Mouse (Mus musculus) ES-E14 (cell line): Measurements from ENCODE around the gene Chpf2. TPM values are rescaled to one million over a fixed set of nuclear protein-coding genes. Genes with fewer than 3 reads are reported as not detected.
A peak's percentile ranks its signal among the peaks of the same experiment; 100 is the strongest.

ENCODE experiments used
- DNase-seq: peaks from one replicate; pipeline ENCODE4 v3.0.0-alpha.2; 2013; ENCODE audit warnings: low read depth, low spot score
- H3K27ac ChIP-seq: 2 replicates; pipeline ENCODE4 v1.5.1; 2012; ENCODE audit warnings: low read depth, mild to moderate bottlenecking, low read length, moderate library complexity, mixed read lengths; ENCODE audit not compliant: poor library complexity, insufficient read depth, severe bottlenecking
- H3K36me3 ChIP-seq: 2 replicates; pipeline ENCODE4 v1.6.1; 2012; ENCODE audit warnings: mild to moderate bottlenecking, low read length, moderate library complexity, mixed read lengths; ENCODE audit not compliant: control insufficient read depth, poor library complexity, insufficient read depth, severe bottlenecking
- H3K4me1 ChIP-seq, 2 experiments: fragments of 150-350 bp in 1 of 2; sonication (generic) in 1 of 2; 2 replicates each; pipeline ENCODE4 v1.6.1; 2012; ENCODE audit warnings: low read length in 2 of 2, mild to moderate bottlenecking in 1 of 2, mixed read lengths in 1 of 2; ENCODE audit not compliant: control insufficient read depth in 2 of 2, insufficient read depth in 2 of 2, poor library complexity in 1 of 2
- H3K4me3 ChIP-seq, 2 experiments: fragments of 150-350 bp in 1 of 2; sonication (generic) in 1 of 2; 2 replicates each; pipeline ENCODE4 v1.5.1; 2012; ENCODE audit warnings: low read length in 2 of 2, low read depth in 1 of 2, mild to moderate bottlenecking in 1 of 2, mixed read lengths in 1 of 2; ENCODE audit not compliant: insufficient read depth in 1 of 2, poor library complexity in 1 of 2, severe bottlenecking in 1 of 2
- H3K9ac ChIP-seq: 2 replicates; pipeline ENCODE4 v1.6.1; 2012; ENCODE audit warnings: low read depth, mild to moderate bottlenecking, low read length, mixed read lengths; ENCODE audit not compliant: poor library complexity, insufficient read depth, severe bottlenecking
- H3K9me3 ChIP-seq: fragments of 150-350 bp; sonication (generic); 2 replicates; pipeline ENCODE4 v1.6.1; 2012; ENCODE audit warnings: low read depth, mild to moderate bottlenecking, low read length; ENCODE audit not compliant: control insufficient read depth, insufficient read depth
- CHD2 ChIP-seq: IDR thresholded peaks from 2 replicates; pipeline ENCODE4 v1.6.1; 2014; ENCODE audit warnings: mild to moderate bottlenecking, low read depth, low read length, inconsistent platforms
- HCFC1 ChIP-seq: IDR thresholded peaks from 2 replicates; pipeline ENCODE4 v1.6.1; 2012; ENCODE audit warnings: low read length, inconsistent platforms, borderline replicate concordance; ENCODE audit not compliant: insufficient read depth
- MAFK ChIP-seq: IDR thresholded peaks from 2 replicates; pipeline ENCODE4 v1.6.1; 2014; ENCODE audit warnings: mild to moderate bottlenecking, low read depth, low read length, inconsistent platforms; ENCODE audit not compliant: insufficient read depth
- ZC3H11A ChIP-seq: IDR thresholded peaks from 2 replicates; pipeline ENCODE4 v1.6.1; 2012; ENCODE audit warnings: low read depth, mild to moderate bottlenecking, inconsistent platforms, low read length, borderline replicate concordance
- ZNF384 ChIP-seq: IDR thresholded peaks from 2 replicates; pipeline ENCODE4 v1.6.1; 2012; ENCODE audit warnings: low read depth, low read length, inconsistent platforms
- in situ Hi-C, 2 experiments: fragments of 600-800 bp; cut with MboI; formaldehyde crosslinking; loops; one replicate each; pipeline ENCODE4 v1.15.1; 2025; ENCODE audit warnings: low sequenced_read_pairs in 2 of 2, inconsistent platforms in 1 of 2; ENCODE audit not compliant: unreplicated experiment in 2 of 2
- total RNA-seq: library from RNA; depleted of rRNA; stranded (reverse); fragments of 300-350 nt; gene quantifications from 2 replicates; pipeline ENCODE4 v1.2.3, GENCODE M21; 2012

Gene Chpf2
- total RNA-seq, 1 experiment: 23.7 TPM

- no peak for DNase-seq
- Histone ChIP-seq H3K4me1 (peaks cover 2 to 10% of the 10 kb centered on the region in 2 experiments; a peak in 2 of 4 replicates), H3K36me3 (peaks cover 8% of the 10 kb centered on the region; the same call in 1 of the 2 replicates), H3K9me3 (no peaks in the 10 kb centered on the region), H3K9ac (no peak overlapping the region), H3K4me3 (no peak overlapping the region), H3K27ac (no peak overlapping the region)
- in situ Hi-C loops: no loop called here
- TF ChIP-seq HCFC1: no peak
- TF ChIP-seq ZC3H11A: no peak
- TF ChIP-seq CHD2: no peak
- TF ChIP-seq MAFK: no peak
- no peak for TF ChIP-seq ZNF384
These were observed 3.3 kb downstream of the Chpf2 start for GRCm38 (mm10) chr5:24589511-24590500.

GRCm38 (mm10) chr5:24591268-24591721 is 4.8 kb downstream of the Chpf2 start:
- peak overlapping the region; percentile 31 to 39; a peak in 2 of 4 replicates for H3K4me3 ChIP-seq
- H3K36me3 ChIP-seq: peaks cover 8% of the 10 kb centered on the region; the same call in 1 of the 2 replicates
- H3K4me1 ChIP-seq: peaks cover 2 to 12% of the 10 kb centered on the region in 2 experiments; a peak in 2 of 4 replicates
- in situ Hi-C loops: no loop called here
- DNase-seq: no peak
- H3K9ac ChIP-seq: peak overlapping the region; percentile 17; the same call in 1 of the 2 replicates
- no peak overlapping the region for H3K27ac ChIP-seq
- no peaks in the 10 kb centered on the region for H3K9me3 ChIP-seq
- no peak for TF ChIP-seq MAFK
- TF ChIP-seq ZNF384: no peak
- TF ChIP-seq ZC3H11A: no peak
- no peak for TF ChIP-seq CHD2
- TF ChIP-seq HCFC1: no peak

GRCm38 (mm10) chr5:24591796-24592470 is 5.4 kb downstream of the Chpf2 start:
- Histone ChIP-seq H3K36me3 (peaks cover 8% of the 10 kb centered on the region; the same call in 1 of the 2 replicates), H3K9me3 (no peaks in the 10 kb centered on the region), H3K4me3 (peak overlapping the region in 1 of 2 experiments; percentile 31; a peak in 1 of 4 replicates), H3K27ac (no peak overlapping the region), H3K9ac (peak overlapping the region; percentile 21; the same call in 1 of the 2 replicates), H3K4me1 (peaks cover 2 to 14% of the 10 kb centered on the region in 2 experiments; a peak in 2 of 4 replicates)
- TF ChIP-seq MAFK (no peak), HCFC1 (no peak), ZNF384 (no peak), ZC3H11A (no peak), CHD2 (no peak)
- in situ Hi-C loops: no loop called here
- no peak for DNase-seq

- no peak for DNase-seq
- TF ChIP-seq CHD2 (no peak), MAFK (no peak), HCFC1 (no peak), ZC3H11A (no peak), ZNF384 (no peak)
- peaks cover 3 to 17% of the 10 kb centered on the region in 2 experiments; a peak in 3 of 4 replicates for H3K4me1 ChIP-seq
- 0 out of 2 replicates have a peak overlapping the region, but pooled peaks have one; percentile 47 for H3K9ac ChIP-seq
- H3K4me3 ChIP-seq: peak overlapping the region in 1 of 2 experiments; percentile 13; a peak in 1 of 4 replicates
- H3K9me3 ChIP-seq: no peaks in the 10 kb centered on the region
- H3K36me3 ChIP-seq: peaks cover 8% of the 10 kb centered on the region; the same call in 1 of the 2 replicates
- no peak overlapping the region for H3K27ac ChIP-seq
- in situ Hi-C loops: no loop called here
These were observed 6.1 kb downstream of the Chpf2 start for GRCm38 (mm10) chr5:24592471-24593160.
